Mouse (Mus musculus) embryo, embryonic 10.5 days (tissue): ENCODE measurements around the gene Cxcr3.
A peak's percentile ranks its signal among the peaks of the same experiment; 100 is the strongest.

Experiments used
- DNase-seq: peaks from one replicate; pipeline ENCODE4 v3.0.0-alpha.2; 2015; ENCODE audit warnings: low spot score

Gene Cxcr3

DNA sequence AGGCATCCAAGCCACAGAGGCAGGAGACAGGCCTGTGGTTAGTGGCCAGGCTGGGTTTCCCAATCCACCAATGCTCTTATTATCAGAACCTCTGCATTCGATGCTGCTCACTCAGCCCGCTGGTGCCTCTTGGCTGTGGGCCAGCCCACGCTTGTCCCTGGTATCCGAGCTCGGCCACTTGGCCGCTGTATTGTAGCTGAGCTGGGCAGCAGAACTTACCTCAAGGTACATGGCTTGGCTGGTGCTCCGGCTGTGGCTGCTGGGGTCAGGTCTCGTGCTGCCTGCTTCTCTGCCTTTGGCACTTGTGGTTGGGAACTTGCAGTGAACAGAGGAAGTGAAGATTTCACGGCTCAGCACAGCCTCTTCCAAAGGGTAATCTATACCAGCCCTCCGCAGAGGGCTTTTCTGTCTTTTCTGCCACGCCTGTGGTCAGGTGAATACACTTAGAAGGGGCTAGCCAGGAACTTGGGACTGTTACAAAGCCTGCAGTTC, at the start of gene Cxcr3:
TSS of gene Cxcr3 (minus strand) at position 442 of the 492 bp plus-strand sequence.
- no peak for DNase-seq

DNA sequence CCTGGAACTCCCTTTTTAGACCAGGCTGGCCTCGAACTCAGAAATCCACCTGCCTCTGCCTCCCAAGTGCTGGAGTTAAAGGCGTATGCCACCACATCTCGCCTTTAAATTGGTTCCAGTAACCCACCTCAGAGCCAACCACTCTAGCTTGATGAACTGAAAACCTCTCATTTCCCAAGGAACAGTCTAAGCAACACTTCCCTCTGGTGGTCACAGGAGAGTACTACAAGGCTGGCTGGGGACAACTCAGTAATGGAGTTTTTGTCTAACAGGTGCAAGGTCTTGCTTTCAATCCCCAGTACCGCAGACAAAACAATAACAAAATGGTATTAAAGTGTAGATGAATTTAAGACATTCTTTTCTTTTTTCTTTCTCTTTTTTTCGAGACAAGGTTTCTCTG, 38.0 kb upstream of the Cxcr3 start:
- DNase-seq: peak; percentile 76

DNA sequence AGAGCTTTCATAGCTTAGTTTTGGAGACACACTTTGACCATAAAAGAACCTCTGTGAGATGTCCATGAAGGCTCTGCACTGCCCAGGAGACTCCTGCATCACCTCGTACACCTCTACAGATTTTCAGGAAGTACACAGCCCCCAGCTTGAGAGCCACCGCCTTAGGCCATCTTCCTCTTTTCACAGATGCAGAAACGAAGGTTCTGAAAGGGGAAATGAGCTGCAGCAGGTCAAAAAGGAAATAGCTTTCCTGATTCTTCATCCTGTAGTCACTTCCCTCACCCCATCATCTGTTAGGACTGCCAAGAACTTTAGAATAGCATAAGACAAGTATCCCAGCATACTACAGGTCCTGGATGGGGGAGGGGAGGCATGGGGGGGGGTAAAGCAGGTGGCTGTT, 36.2 kb upstream of the Cxcr3 start:
- no peak for DNase-seq

GRCm38 (mm10) chrX:101769478-101769877, 35.4 kb upstream of the Cxcr3 start:
- no peak for DNase-seq

DNA sequence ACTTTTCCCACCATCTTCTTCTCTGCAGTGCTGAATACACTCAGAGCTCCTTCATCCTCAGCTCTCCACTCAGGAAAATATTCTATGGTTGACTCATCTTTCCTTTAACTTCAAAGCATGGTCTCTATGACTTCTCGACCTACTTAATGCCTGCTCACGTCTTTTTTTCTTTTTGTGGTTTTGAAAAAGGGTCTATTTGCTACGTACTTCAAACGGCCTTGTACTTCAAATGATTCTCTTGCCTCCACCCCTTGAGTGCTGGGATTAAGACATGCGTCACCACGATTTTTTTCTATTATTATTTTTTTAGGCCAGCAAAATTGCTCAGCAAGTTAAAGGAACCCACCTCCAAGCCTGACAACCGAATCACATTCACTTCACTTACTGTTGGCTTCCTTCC, 33.2 kb upstream of the Cxcr3 start:
- DNase-seq: no peak

DNA sequence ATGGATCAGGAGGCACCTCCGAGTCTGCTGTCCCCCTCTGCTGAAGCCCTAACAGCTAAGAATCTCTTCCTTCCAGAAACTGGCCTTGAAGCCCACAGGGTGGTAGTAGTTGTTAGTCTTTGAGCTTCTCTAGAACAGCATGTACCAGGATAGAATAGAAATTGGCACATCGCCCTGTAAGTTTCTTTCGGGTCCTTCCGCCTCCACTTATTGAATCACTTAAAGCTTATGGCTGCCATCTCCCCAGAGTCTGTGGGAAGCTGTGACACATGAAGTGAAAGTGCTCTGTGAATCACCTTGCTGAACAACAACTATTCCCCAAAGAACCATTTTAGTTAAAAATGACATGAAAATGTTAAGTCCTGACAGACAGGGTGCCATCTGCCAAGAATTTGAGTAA, 31.0 kb upstream of the Cxcr3 start:
- DNase-seq: no peak

DNA sequence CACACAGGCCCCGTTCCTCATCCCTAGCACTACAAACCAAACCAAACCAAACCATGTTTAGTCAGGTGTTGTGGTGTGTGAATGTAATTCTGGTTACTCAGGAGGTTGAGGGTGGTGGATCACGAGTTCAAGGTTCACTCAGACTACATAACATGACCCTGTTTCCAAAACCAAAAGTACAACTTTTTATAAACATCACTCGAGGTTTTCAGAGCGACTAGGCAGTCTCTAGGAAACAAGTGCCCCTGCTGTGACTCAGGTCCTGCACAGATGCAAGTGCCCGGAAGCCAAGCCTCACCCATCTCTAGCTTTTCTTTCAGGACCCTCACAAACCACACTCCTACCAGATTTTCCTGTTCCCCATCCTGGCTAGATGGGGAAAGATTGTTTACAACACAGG, 30.6 kb upstream of the Cxcr3 start:
- DNase-seq: no peak

DNA sequence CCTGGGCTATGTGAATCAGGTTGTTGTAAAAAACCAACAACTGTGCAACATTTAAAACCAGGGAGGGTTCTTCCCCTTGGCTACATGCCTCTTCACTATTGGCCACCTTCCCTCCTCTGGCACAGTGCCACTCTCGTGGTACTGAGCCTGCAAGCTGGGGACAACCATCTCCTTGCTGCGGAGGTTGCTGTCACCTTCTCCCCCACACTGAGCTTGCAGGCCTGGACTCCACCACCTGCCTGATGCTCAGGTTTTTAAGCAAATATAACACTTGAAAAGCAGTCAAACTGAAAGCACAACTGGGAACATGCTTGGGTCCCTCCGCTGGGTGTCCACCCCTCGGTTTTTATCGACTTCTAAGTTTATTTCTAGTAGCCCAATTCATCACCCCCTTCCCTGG, 20.4 kb upstream of the Cxcr3 start:
- DNase-seq: no peak

DNA sequence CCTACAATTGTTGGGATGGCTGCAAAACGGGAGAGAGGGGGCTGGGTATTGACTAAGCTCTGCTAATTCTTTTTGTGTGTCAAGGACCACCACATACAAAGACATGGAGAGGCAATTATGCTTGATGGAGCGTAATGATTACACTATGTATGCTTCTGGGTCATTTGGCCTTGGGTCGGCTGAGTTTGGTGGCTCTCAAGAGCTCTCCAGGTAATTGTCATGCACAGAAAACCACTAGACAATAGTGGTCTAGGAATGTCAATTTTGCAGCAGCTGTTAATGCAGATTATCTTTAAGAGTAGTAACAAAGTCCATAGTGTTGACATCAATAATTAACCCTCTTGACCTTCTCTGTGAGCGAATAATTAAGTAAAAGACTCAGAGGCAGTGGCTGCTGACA, 16.1 kb upstream of the Cxcr3 start:
- DNase-seq: peak; percentile 31

GRCm38 (mm10) chrX:101741064-101741433, 7.0 kb upstream of the Cxcr3 start:
- no peak for DNase-seq

DNA sequence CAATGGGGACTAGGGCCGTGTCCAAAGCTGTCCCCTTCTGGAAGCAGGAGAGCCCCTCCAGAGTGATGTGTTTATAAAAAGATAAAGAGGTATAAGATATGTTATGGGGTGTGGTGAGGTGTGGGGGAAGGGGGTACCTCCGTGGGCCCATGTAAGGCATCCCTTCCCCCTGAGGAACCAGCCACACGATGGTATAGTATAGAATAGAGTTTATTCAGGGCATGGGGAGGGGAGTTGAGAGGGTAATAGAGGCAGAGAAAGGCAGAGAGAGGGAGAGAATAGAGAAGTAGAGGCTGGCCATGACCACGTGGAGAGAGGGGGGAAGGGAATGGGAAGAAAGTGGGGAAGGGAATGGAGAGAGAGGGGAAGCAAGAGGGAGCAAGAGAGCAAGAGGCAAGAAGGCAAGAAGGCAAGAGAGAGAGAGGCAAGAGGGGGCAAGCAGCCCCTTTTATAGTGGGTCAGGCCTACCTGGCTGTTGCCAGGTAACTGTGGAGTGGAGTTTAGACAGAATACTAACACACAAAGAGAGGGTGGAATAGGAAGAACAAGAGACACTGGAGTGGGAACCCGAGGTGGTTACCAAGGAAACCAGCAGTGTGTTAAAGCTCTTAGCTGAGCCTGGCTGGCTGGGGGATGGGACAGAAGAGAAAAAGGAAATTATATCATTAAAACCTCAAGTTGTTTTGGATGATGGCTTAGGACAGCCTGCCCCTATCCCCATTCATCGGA, 6.4 kb upstream of the Cxcr3 start:
- peak; percentile 39 for DNase-seq

- no peak for DNase-seq
These were observed 3.1 kb upstream of the Cxcr3 start for GRCm38 (mm10) chrX:101737201-101737600.

- no peak for DNase-seq
These were observed 912 bp upstream of the Cxcr3 start for GRCm38 (mm10) chrX:101734981-101735380.

GRCm38 (mm10) chrX:101733288-101733687, 781 bp downstream of the Cxcr3 start:
- DNase-seq: no peak

GRCm38 (mm10) chrX:101732644-101733043, 1.4 kb downstream of the Cxcr3 start:
- DNase-seq: no peak

GRCm38 (mm10) chrX:101730010-101730409, 4.1 kb downstream of the Cxcr3 start:
- no peak for DNase-seq

DNA sequence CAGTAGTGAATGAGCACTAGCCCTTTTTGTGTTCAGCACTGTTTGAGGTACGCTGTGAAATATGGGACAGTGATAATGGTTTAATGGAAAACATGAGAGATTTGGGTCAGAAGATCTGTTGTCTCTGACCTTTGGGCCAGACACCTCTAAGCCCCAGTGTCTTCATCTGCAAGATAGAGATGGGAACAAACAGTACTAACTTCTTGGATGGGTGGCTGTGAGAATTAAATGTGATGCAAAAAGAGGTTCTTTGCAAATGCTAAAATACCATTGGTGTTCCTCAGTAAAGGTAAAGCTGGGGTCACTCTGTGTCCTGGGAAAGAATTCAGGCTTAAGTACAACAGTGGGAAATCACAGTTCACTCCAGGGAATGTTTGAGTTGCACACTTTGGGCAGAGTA, 13.7 kb downstream of the Cxcr3 start:
- no peak for DNase-seq

GRCm38 (mm10) chrX:101705111-101705510, 29.0 kb downstream of the Cxcr3 start:
- DNase-seq: no peak

- no peak for DNase-seq
These were observed 35.8 kb downstream of the Cxcr3 start for GRCm38 (mm10) chrX:101698232-101698631.

GRCm38 (mm10) chrX:101697537-101697936, 36.5 kb downstream of the Cxcr3 start:
- no peak for DNase-seq

DNA sequence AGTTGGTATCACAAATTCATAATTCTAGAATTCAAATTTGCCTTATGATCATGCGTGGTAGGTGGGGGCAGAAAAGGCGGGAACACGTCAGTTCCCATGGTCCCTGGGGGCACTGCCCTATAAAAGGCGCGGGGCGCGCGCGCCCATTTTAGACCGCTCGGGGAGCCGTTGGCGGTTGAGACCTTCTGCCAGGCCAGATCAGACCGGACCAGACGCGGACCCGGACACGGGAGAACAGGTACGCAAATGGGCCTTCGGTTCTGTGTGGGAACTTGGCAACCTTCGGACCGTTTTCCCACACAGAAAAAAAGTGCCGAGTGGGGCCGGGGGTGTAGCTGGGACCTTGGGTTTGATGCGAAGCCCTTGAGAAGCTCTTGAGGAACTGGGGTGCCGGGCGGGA, 38.4 kb downstream of the Cxcr3 start:
- no peak for DNase-seq
